In genomic region chr17:46297028-46297363, GRCm38 (mm10) we compare ENCODE assay signal across 10 mouse cellular contexts. TPM values are rescaled to one million over a fixed set of nuclear protein-coding genes. Genes with fewer than 3 reads are reported as not detected.
A peak's percentile ranks its signal among the peaks of the same experiment; 100 is the strongest.
DNase-seq lines count a peak whose midpoint lies in the region; ATAC-seq and TF ChIP-seq lines count a peak whose summit lies in the region.
"Had no signal": no experiment of that assay in that cellular context is flagged by ENCODE, and none has a peak within 500 bp of the region (broad histone marks: within the 10 kb centered on the region; RNA-seq: fewer than 3 reads in every experiment).

No protein-coding gene starts in this region.

- H3K79me2 ChIP-seq in myocyte (ENCODE audit: control insufficient read depth, insufficient read depth) = no peaks in the 10 kb centered on the region

- peak overlapping the region; percentile 42 for H3K4me3 ChIP-seq in kidney, adult 2 months (ENCODE audit: insufficient read depth, low read depth, low read length)
- H3K4me3 ChIP-seq in embryonic facial prominence, embryonic 11.5 days (ENCODE audit: low read depth, low read length) = peak overlapping the region; percentile 67
- peak overlapping the region; percentile 47 for H3K4me3 ChIP-seq in intestine, embryonic 14.5 days (ENCODE audit: low read depth, low read length)
- peak overlapping the region; percentile 19 for H3K4me3 ChIP-seq in myocyte

- H3K9me3 ChIP-seq in embryonic facial prominence, embryonic 11.5 days (replicated peaks; ENCODE audit: control insufficient read depth, low read length) = no peaks in the 10 kb centered on the region
- no peaks in the 10 kb centered on the region for H3K9me3 ChIP-seq in intestine, embryonic 14.5 days (ENCODE audit: control insufficient read depth, low read length)

- H3K27me3 ChIP-seq in kidney, adult 2 months (replicated peaks; ENCODE audit: control insufficient read depth, insufficient read depth, low read length) = no peaks in the 10 kb centered on the region
- peaks cover 33% of the 10 kb centered on the region for H3K27me3 ChIP-seq in embryonic facial prominence, embryonic 11.5 days (ENCODE audit: control insufficient read depth, insufficient read depth, low read length)
- peaks cover 67% of the 10 kb centered on the region for H3K27me3 ChIP-seq in intestine, embryonic 14.5 days (replicated peaks; ENCODE audit: control insufficient read depth, insufficient read depth, low read length)
- H3K27me3 ChIP-seq in myocyte (ENCODE audit: control insufficient read depth, insufficient read depth, insufficient read length) = peaks cover 21% of the 10 kb centered on the region

- no peak for ATAC-seq in embryonic facial prominence, embryonic 11.5 days (replicated peaks; ENCODE audit: insufficient number of reproducible peaks, low FRiP score, low TSS enrichment, low read depth)
- ATAC-seq in intestine, embryonic 14.5 days (replicated peaks; ENCODE audit: low FRiP score, low TSS enrichment, low read depth) = no peak
- no peak for ATAC-seq in megakaryocyte progenitor cell, adult 5-6 weeks (replicated peaks; ENCODE audit: poor library complexity)

- 9% methylated on average over 6 of the region's 6 CpGs for WGBS in kidney, adult 2 months
- WGBS in embryonic facial prominence, embryonic 11.5 days = 14% methylated on average over 6 of the region's 6 CpGs
- WGBS in intestine, embryonic 14.5 days = 11% methylated on average over 6 of the region's 6 CpGs

- TF ChIP-seq CTCF in kidney, adult 2 months (conservative IDR thresholded peaks at IDR 0.05; ENCODE audit: insufficient read depth, insufficient read length, low read depth, low read length) = no peak

- H3K4me2 ChIP-seq in embryonic facial prominence, embryonic 11.5 days (ENCODE audit: low read depth, low read length) = peak overlapping the region; percentile 100
- peak overlapping the region; percentile 100 for H3K4me2 ChIP-seq in intestine, embryonic 14.5 days (ENCODE audit: low read length)
- peak overlapping the region; percentile 64 for H3K4me2 ChIP-seq in myocyte (ENCODE audit: low read depth)

- H3K27ac ChIP-seq in kidney, adult 2 months (ENCODE audit: insufficient read depth, low read depth, low read length) = no peak overlapping the region
- H3K27ac ChIP-seq in embryonic facial prominence, embryonic 11.5 days (replicated peaks; ENCODE audit: low read depth, low read length) = no peak overlapping the region
- H3K27ac ChIP-seq in intestine, embryonic 14.5 days (ENCODE audit: low read depth) = no peak overlapping the region

- no peak overlapping the region for H3ac ChIP-seq in myocyte (ENCODE audit: control insufficient read depth, insufficient read length)

- no peak for TF ChIP-seq POLR2A in kidney, adult 2 months (IDR thresholded peaks at IDR 0.05; ENCODE audit: low read depth, low read length)
- no peak for TF ChIP-seq POLR2A in myocyte (IDR thresholded peaks at IDR 0.05; ENCODE audit: insufficient read length, low read depth)

- no peak overlapping the region; the same call in 1 of the 2 replicates for H3K9ac ChIP-seq in embryonic facial prominence, embryonic 11.5 days (replicated peaks; ENCODE audit: low read length)
- no peak overlapping the region for H3K9ac ChIP-seq in intestine, embryonic 14.5 days (ENCODE audit: low read length)

- 0 out of 2 replicates have a peak, but pooled peaks cover 3% of the 10 kb centered on the region for H3K4me1 ChIP-seq in kidney, adult 2 months (ENCODE audit: control insufficient read depth, insufficient read depth, low read length)
- peaks cover 9% of the 10 kb centered on the region; the same call in 1 of the 2 replicates for H3K4me1 ChIP-seq in embryonic facial prominence, embryonic 11.5 days (ENCODE audit: control insufficient read depth, insufficient read depth, low read length)
- H3K4me1 ChIP-seq in intestine, embryonic 14.5 days (replicated peaks; ENCODE audit: control insufficient read depth, insufficient read depth, low read length) = peaks cover 3% of the 10 kb centered on the region; the same call in 1 of the 2 replicates

- DNase-seq in kidney, adult 2 months = no peak
- DNase-seq in kidney, postnatal 25 days = no peak
- no peak for DNase-seq in embryonic facial prominence, embryonic 11.5 days (ENCODE audit: low spot score)
- DNase-seq in intestine, embryonic 14.5 days (ENCODE audit: low spot score) = no peak
- DNase-seq in natural killer cell, adult 2 months (ENCODE audit: low spot score in 2 of 2) = no peak
- DNase-seq in layer of hippocampus, adult 8-10 months (ENCODE audit: low spot score in 2 of 2) = no peak
- DNase-seq: lung, adult 2 months had no signal

- H3K36me3 ChIP-seq in kidney, adult 2 months (ENCODE audit: control insufficient read depth, insufficient read depth, low read length) = no peaks in the 10 kb centered on the region
- no peaks in the 10 kb centered on the region for H3K36me3 ChIP-seq in embryonic facial prominence, embryonic 11.5 days (replicated peaks; ENCODE audit: control insufficient read depth, insufficient read depth, low read depth, low read length)
- H3K36me3 ChIP-seq in intestine, embryonic 14.5 days (ENCODE audit: control insufficient read depth, insufficient read depth, low read length) = no peaks in the 10 kb centered on the region
- no peaks in the 10 kb centered on the region for H3K36me3 ChIP-seq in myocyte (ENCODE audit: control insufficient read depth, insufficient read depth)

TF ChIP-seq in myocyte, 11 proteins besides CTCF, POLR2A, EP300 and RAD21:
- no peak for TF ChIP-seq REST (IDR thresholded peaks at IDR 0.05; ENCODE audit: insufficient read depth, insufficient read length)
- TF ChIP-seq SRF (IDR thresholded peaks at IDR 0.05; ENCODE audit: control insufficient read depth, insufficient read length, low read depth) = no peak
- TF ChIP-seq MAX (IDR thresholded peaks at IDR 0.05; ENCODE audit: low read depth) = no peak

RNA-seq across cellular contexts. Expression of gene Dlk2, which starts 0.2 kb away (rescaled TPM):
- polyA plus RNA-seq in kidney, adult 2 months (2012; rRNA removed) = 0.61 and 1.1 TPM in 2 replicates
- 1.2 and 2.0 TPM in 2 replicates for polyA plus RNA-seq in embryonic facial prominence, embryonic 11.5 days (2014; fragmentation: Nextera tagmentation; extraction: Ambion mirVana)
- polyA plus RNA-seq in intestine, embryonic 14.5 days (2014; fragmentation: Nextera tagmentation; extraction: Ambion mirVana) = 0.19 and 0.58 TPM in 2 replicates
- 1.8 TPM for polyA plus RNA-seq in myocyte (2012; fragmentation: generic; extraction: Trizol)
- total RNA-seq in megakaryocyte progenitor cell, adult 5-6 weeks (2015) = not detected in 2 replicates
- total RNA-seq in megakaryocyte progenitor cell, adult 5-6 weeks (2017) = not detected in 2 replicates
- 10 to 100 TPM; 41.3 to 51.6 (median 41.8) TPM for total RNA-seq in layer of hippocampus, adult 8-10 months (2022)
- total RNA-seq: MEL had no signal

RNA-seq across cellular contexts. Expression of gene Tjap1, which starts 14.2 kb away (rescaled TPM):
- 23.1 and 29.7 TPM in 2 replicates for polyA plus RNA-seq in kidney, adult 2 months (2012; rRNA removed)
- 38.5 and 43.7 TPM in 2 replicates for polyA plus RNA-seq in embryonic facial prominence, embryonic 11.5 days (2014; fragmentation: Nextera tagmentation; extraction: Ambion mirVana)
- polyA plus RNA-seq in intestine, embryonic 14.5 days (2014; fragmentation: Nextera tagmentation; extraction: Ambion mirVana) = 32.4 and 35.7 TPM in 2 replicates
- polyA plus RNA-seq in myocyte (2012; fragmentation: generic; extraction: Trizol) = 50.9 TPM
- 6.4 and 7.0 TPM in 2 replicates for total RNA-seq in megakaryocyte progenitor cell, adult 5-6 weeks (2015)
- 8.0 and 12.9 TPM in 2 replicates for total RNA-seq in megakaryocyte progenitor cell, adult 5-6 weeks (2017)
- 10 to 100 TPM; 38.3 to 60.4 (median 48.0) TPM for total RNA-seq in layer of hippocampus, adult 8-10 months (2022)

RNA-seq across cellular contexts. Expression of gene Abcc10, which starts 31.2 kb away (rescaled TPM):
- 16.8 and 27.8 TPM in 2 replicates for polyA plus RNA-seq in kidney, adult 2 months (2012; rRNA removed)
- polyA plus RNA-seq in embryonic facial prominence, embryonic 11.5 days (2014; fragmentation: Nextera tagmentation; extraction: Ambion mirVana) = 3.2 and 3.6 TPM in 2 replicates
- 5.4 and 5.6 TPM in 2 replicates for polyA plus RNA-seq in intestine, embryonic 14.5 days (2014; fragmentation: Nextera tagmentation; extraction: Ambion mirVana)
- polyA plus RNA-seq in myocyte (2012; fragmentation: generic; extraction: Trizol) = 4.6 TPM
- 0.93 and 1.2 TPM in 2 replicates for total RNA-seq in megakaryocyte progenitor cell, adult 5-6 weeks (2015)
- total RNA-seq in megakaryocyte progenitor cell, adult 5-6 weeks (2017) = 4.1 and 4.2 TPM in 2 replicates
- 10 to 100 TPM in 2 of 4 experiments, 1 to 10 TPM in 2; 9.8 to 12.0 (median 10.0) TPM for total RNA-seq in layer of hippocampus, adult 8-10 months (2022)

RNA-seq across cellular contexts. Expression of gene Lrrc73, which starts 43.7 kb away (rescaled TPM):
- polyA plus RNA-seq in kidney, adult 2 months (2012; rRNA removed) = 1.1 and 1.4 TPM in 2 replicates
- polyA plus RNA-seq in embryonic facial prominence, embryonic 11.5 days (2014; fragmentation: Nextera tagmentation; extraction: Ambion mirVana) = 0.89 and 1.2 TPM in 2 replicates
- polyA plus RNA-seq in intestine, embryonic 14.5 days (2014; fragmentation: Nextera tagmentation; extraction: Ambion mirVana) = 0.55 and 0.65 TPM in 2 replicates
- polyA plus RNA-seq in myocyte (2012; fragmentation: generic; extraction: Trizol) = 2.0 TPM
- total RNA-seq in megakaryocyte progenitor cell, adult 5-6 weeks (2015) = 0.32 and 0.42 TPM in 2 replicates
- total RNA-seq in megakaryocyte progenitor cell, adult 5-6 weeks (2017) = not detected in 2 replicates
- total RNA-seq in layer of hippocampus, adult 8-10 months (2022) = 10 to 100 TPM; 55.1 to 62.2 (median 58.1) TPM

RNA-seq across cellular contexts. Expression of gene Yipf3, which starts 49.1 kb away (rescaled TPM):
- 246 and 292 TPM in 2 replicates for polyA plus RNA-seq in kidney, adult 2 months (2012; rRNA removed)
- polyA plus RNA-seq in embryonic facial prominence, embryonic 11.5 days (2014; fragmentation: Nextera tagmentation; extraction: Ambion mirVana) = 55.3 and 63.2 TPM in 2 replicates
- polyA plus RNA-seq in intestine, embryonic 14.5 days (2014; fragmentation: Nextera tagmentation; extraction: Ambion mirVana) = 102 and 112 TPM in 2 replicates
- polyA plus RNA-seq in myocyte (2012; fragmentation: generic; extraction: Trizol) = 112 TPM
- 31.0 and 35.9 TPM in 2 replicates for total RNA-seq in megakaryocyte progenitor cell, adult 5-6 weeks (2015)
- 28.2 and 30.8 TPM in 2 replicates for total RNA-seq in megakaryocyte progenitor cell, adult 5-6 weeks (2017)
- total RNA-seq in layer of hippocampus, adult 8-10 months (2022) = 10 to 100 TPM; 78.5 to 96.9 (median 84.1) TPM
